Mouse (Mus musculus) neural tube, embryonic 14.5 days (tissue): ENCODE results near the gene Gm49333. TPM values are rescaled to one million over a fixed set of nuclear protein-coding genes. Genes with fewer than 3 reads are reported as not detected.

Experiments
- ATAC-seq: fragments of 200-750 bp; cut with Nextera tagmentation; 2 replicates; pipeline ENCODE4 v1.8.0; 2017; ENCODE audit warnings: low read depth, mild to moderate bottlenecking, moderate TSS enrichment, moderate library complexity
- H3K27ac ChIP-seq: fragments of 300-500 bp; sonication (generic); 2 replicates; pipeline ENCODE4 v1.5.1; 2014; ENCODE audit warnings: low read depth, mild to moderate bottlenecking, control low read depth, low read length, moderate library complexity, mixed read lengths
- H3K27me3 ChIP-seq: fragments of 300-500 bp; sonication (generic); 2 replicates; pipeline ENCODE4 v1.6.1; 2014; ENCODE audit warnings: low read length; ENCODE audit not compliant: control insufficient read depth, insufficient read depth
- H3K36me3 ChIP-seq: fragments of 300-500 bp; sonication (generic); 2 replicates; pipeline ENCODE4 v1.6.1; 2014; ENCODE audit warnings: low read length, mixed read lengths; ENCODE audit not compliant: control insufficient read depth, insufficient read depth
- H3K4me1 ChIP-seq: fragments of 300-500 bp; sonication (generic); 2 replicates; pipeline ENCODE4 v1.6.1; 2014; ENCODE audit warnings: low read length; ENCODE audit not compliant: control insufficient read depth, insufficient read depth
- H3K4me2 ChIP-seq: fragments of 300-500 bp; sonication (generic); 2 replicates; pipeline ENCODE4 v1.6.1; 2014; ENCODE audit warnings: mild to moderate bottlenecking, low read depth, low read length, control low read depth
- H3K4me3 ChIP-seq: fragments of 300-500 bp; sonication (generic); 2 replicates; pipeline ENCODE4 v1.5.1; 2014; ENCODE audit warnings: low read depth, low read length, control low read depth, mixed read lengths
- H3K9ac ChIP-seq: fragments of 300-500 bp; sonication (generic); replicated peaks from 2 replicates; pipeline ENCODE4 v1.6.1; 2014; ENCODE audit warnings: low read depth, mild to moderate bottlenecking, control low read depth, low read length, mixed read lengths
- H3K9me3 ChIP-seq: fragments of 300-500 bp; sonication (generic); 2 replicates; pipeline ENCODE4 v1.6.1; 2016; ENCODE audit warnings: low read length; ENCODE audit not compliant: control insufficient read depth
- WGBS: fragments of 180-500 bp; shearing (Covaris S2); extraction: QIAGEN DNeasy Blood & Tissue Kit; methylation state at CpG from one replicate; pipeline ENCODE4 v1.1.7; 2014; 5-methylcytosine and 5-hydroxymethylcytosine counted together
- microRNA counts: library from miRNA; unstranded; fragments of <30 nt; microRNA quantifications from one replicate; lab custom pipeline; 2016
- microRNA-seq: library from miRNA; unstranded; fragments of <30 nt; microRNA quantifications from one replicate; pipeline ENCODE4, GENCODE M21; 2016
- polyA plus RNA-seq: library from polyadenylated mRNA; unstranded; fragments of >200 nt; fragmentation: Nextera tagmentation; extraction: Ambion mirVana; gene quantifications from 2 replicates; pipeline ENCODE4 v1.2.1, GENCODE M21; 2014

The Gm49333 gene
- polyA plus RNA-seq, 1 experiment from 2014 or later, result not detected

DNA sequence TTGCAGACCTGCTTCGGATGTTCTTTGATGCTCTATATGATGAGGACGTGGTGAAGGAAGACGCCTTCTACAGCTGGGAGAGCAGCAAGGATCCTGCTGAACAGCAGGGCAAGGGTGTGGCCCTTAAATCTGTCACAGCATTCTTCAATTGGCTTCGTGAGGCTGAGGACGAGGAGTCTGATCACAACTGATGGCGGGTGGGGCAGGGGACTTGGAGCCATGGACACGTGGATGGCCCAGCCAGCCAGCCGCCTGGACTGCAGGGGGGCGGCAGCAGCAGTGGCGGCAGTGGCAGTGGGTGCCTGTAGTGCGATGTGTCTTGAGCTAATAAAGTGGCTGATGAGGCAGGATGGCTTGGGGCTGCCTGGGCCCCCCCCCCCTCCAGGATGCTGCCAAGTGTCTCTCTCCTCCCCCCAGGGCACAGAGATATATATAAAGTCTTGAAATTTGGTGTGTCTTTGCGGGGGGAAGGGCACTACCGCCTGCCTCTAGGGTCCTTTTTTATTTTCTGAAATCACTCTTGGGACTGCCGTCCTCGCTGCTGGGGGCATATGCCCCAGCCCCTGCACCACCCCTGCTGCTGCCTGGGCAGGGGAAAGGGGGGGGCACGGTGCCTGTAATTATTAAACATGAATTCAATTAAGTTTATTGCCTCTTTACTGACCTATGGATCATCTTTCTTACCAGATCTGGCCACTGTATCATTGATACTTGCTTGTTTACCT is 81.0 kb downstream of the Gm49333 start:
- WGBS, result 35% methylated on average over 16 of the region's 16 CpGs
- no peaks in the 10 kb centered on the region for H3K27me3 ChIP-seq
- H3K9me3 ChIP-seq, result no peaks in the 10 kb centered on the region
- H3K4me1 ChIP-seq, result peaks cover 35% of the 10 kb centered on the region
- no peak overlapping the region for H3K4me3 ChIP-seq
- peak overlapping the region; percentile 86 for H3K4me2 ChIP-seq
- H3K9ac ChIP-seq, result no peak overlapping the region
- peak overlapping the region; percentile 94 for H3K27ac ChIP-seq
- no peak for ATAC-seq
- peaks cover 31% of the 10 kb centered on the region for H3K36me3 ChIP-seq

DNA sequence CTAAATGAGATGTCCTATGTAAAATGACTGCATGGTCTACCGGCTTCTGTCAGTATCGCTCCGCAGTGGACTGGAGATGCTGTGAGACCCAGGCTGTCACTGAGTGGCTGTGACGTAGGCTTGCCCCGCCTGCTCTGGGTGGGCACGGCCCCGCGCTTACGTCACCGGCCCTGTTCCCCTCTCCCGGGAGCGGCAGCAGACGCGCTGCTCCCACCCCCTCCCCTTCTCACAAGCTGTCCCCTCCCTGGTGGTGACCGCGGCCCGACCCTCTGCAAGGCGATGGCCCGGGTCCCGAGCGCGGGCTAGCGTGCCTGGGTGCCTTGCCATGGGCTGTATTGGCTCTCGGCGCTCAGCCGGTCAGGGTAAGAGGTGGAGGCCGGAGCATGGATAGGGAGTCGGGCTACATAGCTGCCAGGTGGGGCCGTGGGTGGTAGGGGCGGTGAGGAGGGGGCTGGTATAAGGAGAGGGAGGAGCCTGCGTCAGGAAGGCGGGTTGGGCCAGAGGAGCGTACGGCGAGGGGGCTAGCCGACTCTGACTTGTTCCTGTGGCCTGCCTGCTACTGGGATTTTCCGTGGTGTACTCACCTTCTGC is 81.8 kb downstream of the Gm49333 start, which contains the start of gene Fam131a:
Fam131a (plus strand) TSS at position 131 of the 591 bp plus-strand sequence.
- Histone ChIP-seq H3K36me3 (peaks cover 23% of the 10 kb centered on the region), H3K9ac (peak within 1 kb of the TSS; percentile 74), H3K4me1 (peaks cover 35% of the 10 kb centered on the region), H3K9me3 (no peaks in the 10 kb centered on the region), H3K4me2 (peak within 1 kb of the TSS; percentile 86), H3K27ac (peak within 1 kb of the TSS; percentile 94), H3K4me3 (peak within 1 kb of the TSS; percentile 59), H3K27me3 (no peaks in the 10 kb centered on the region)
- WGBS, result under 1% methylated on average over 35 of the region's 37 CpGs
- peak; percentile 94 for ATAC-seq

DNA sequence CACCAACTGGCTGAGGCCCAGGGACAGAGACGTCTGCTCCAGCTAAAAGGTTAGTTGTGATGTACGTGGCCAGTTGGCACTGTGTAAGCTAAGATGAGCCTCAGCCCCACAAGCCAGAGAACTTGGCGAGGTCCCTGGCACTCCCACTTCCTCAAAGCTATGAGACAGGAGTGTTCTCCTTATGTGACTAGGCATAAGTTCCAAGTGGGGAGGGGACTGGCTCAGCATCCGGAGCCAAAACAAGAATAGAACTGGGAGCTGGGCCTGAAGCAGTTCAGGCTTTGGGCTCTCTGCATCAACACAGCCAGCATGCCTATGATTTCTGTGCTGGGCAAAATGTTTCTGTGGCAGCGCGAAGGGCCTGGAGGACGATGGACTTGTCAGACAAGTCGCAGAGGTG is 83.4 kb downstream of the Gm49333 start:
- H3K27me3 ChIP-seq, result no peaks in the 10 kb centered on the region
- no peak overlapping the region for H3K9ac ChIP-seq
- H3K4me3 ChIP-seq, result no peak overlapping the region
- H3K4me2 ChIP-seq, result no peak overlapping the region; the same call in 1 of the 2 replicates
- H3K9me3 ChIP-seq, result no peaks in the 10 kb centered on the region
- peak overlapping the region; percentile 10; the same call in 1 of the 2 replicates for H3K27ac ChIP-seq
- 73% methylated on average over 8 of the region's 8 CpGs for WGBS
- H3K4me1 ChIP-seq, result peaks cover 35% of the 10 kb centered on the region
- no peak for ATAC-seq
- H3K36me3 ChIP-seq, result peaks cover 17% of the 10 kb centered on the region

MicroRNAs encoded within 50 kb of the gene (microRNA counts, 519-probe panel; counts per million panel counts)
- microRNA mmu-miR-1224 (lab: Ali Mortazavi, UCI), result 2,817 counts per million, percentile 18 among the panel's probes with 10 or more counts

Small RNAs within 50 kb of the gene (microRNA-seq; reads per million reads assigned to microRNA genes)
- gene Mir1224, result 44.9 reads per million, percentile 34 among the genes with 10 or more reads in this experiment

Other genes with a start within 250 kb of the Gm49333 start
- 149 and 173 TPM in 2 replicates for gene Abcc5, start 185.2 kb upstream of the Gm49333 start, polyA plus RNA-seq
- 84.9 and 108 TPM in 2 replicates for gene Eif2b5, start 112.8 kb upstream of the Gm49333 start, polyA plus RNA-seq
- 39.7 and 40.6 TPM in 2 replicates for gene Dvl3, start 94.6 kb upstream of the Gm49333 start, polyA plus RNA-seq
- 1,186 and 1,271 TPM in 2 replicates for gene Ap2m1, start 76.1 kb upstream of the Gm49333 start, polyA plus RNA-seq
- 72.6 and 82.2 TPM in 2 replicates for gene Abcf3, start 63.0 kb upstream of the Gm49333 start, polyA plus RNA-seq
- gene Vwa5b2, start 22.1 kb upstream of the Gm49333 start, polyA plus RNA-seq, result 27.1 and 40.4 TPM in 2 replicates
- gene Eef1akmt4, start within 50 bp of the Gm49333 start, polyA plus RNA-seq, result 9.9 and 10.5 TPM in 2 replicates
- 43.7 and 44.6 TPM in 2 replicates for gene Alg3, start 125 bp downstream of the Gm49333 start, polyA plus RNA-seq
- 48.8 and 69.4 TPM in 2 replicates for gene Camk2n2, start 9.7 kb downstream of the Gm49333 start, polyA plus RNA-seq
- gene Ece2, start 18.2 kb downstream of the Gm49333 start, polyA plus RNA-seq, result 14.2 and 16.4 TPM in 2 replicates
- gene Psmd2, start 40.0 kb downstream of the Gm49333 start, polyA plus RNA-seq, result 314 and 366 TPM in 2 replicates
- 112 and 134 TPM in 2 replicates for gene Eif4g1, start 56.7 kb downstream of the Gm49333 start, polyA plus RNA-seq
- gene Fam131a, start 81.6 kb downstream of the Gm49333 start, polyA plus RNA-seq, result 42.5 and 48.2 TPM in 2 replicates
- 91.4 and 100 TPM in 2 replicates for gene Polr2h, start 106.1 kb downstream of the Gm49333 start, polyA plus RNA-seq
- 30.7 and 31.3 TPM in 2 replicates for gene Clcn2, start 106.1 kb downstream of the Gm49333 start, polyA plus RNA-seq
- 6.6 and 7.0 TPM in 2 replicates for gene Chrd, start 121.5 kb downstream of the Gm49333 start, polyA plus RNA-seq
- gene Thpo, start 122.9 kb downstream of the Gm49333 start, polyA plus RNA-seq, result 0.99 and 1.6 TPM in 2 replicates